Mouse (Mus musculus) E14TG2a.4 (cell line): ENCODE data around the gene Ankrd61.

Experiments
- CTCF ChIP-seq: conservative IDR thresholded peaks from 2 replicates; pipeline ENCODE4 v1.5.1; 2014; ENCODE audit warnings: low read length
- NANOG ChIP-seq: IDR thresholded peaks from 2 replicates; pipeline ENCODE4 v1.6.1; 2014; ENCODE audit warnings: borderline replicate concordance, low read length, mixed read lengths

DNA sequence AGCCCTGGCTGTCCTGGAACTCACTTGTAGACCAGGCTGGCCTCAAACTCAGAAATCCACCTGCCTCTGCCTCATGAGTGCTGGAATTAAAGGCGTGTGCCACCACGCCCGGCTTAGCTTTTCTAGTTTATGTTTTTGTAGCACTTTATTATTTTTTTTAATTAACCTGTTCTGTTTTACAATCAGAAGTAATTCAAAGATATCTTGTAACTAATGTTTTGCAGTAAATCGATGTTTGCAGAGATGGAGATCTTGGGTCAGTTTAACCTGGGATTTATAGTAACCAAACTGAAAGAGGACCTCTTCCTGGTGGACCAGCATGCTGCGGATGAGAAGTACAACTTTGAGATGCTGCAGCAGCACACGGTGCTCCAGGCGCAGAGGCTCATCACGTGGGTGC is 30.4 kb upstream of the Ankrd61 start, which contains the start of gene Gm42421:
- no peak for TF ChIP-seq CTCF
- no peak for TF ChIP-seq NANOG
